Mouse (Mus musculus): ENCODE measurements around the gene Ang6. TPM values are rescaled to one million over a fixed set of nuclear protein-coding genes. Genes with fewer than 3 reads are reported as not detected.
"Not testable (repeated sequence)": the region's sequence is repeated elsewhere in the genome, so short reads cannot be mapped to it uniquely, and the experiment has no call there.

The Ang6 gene
- total RNA-seq (2021), result not detected
- long read RNA-seq, experiment 1, result 0 reads
- long read RNA-seq, experiment 2, result 0 reads

DNA sequence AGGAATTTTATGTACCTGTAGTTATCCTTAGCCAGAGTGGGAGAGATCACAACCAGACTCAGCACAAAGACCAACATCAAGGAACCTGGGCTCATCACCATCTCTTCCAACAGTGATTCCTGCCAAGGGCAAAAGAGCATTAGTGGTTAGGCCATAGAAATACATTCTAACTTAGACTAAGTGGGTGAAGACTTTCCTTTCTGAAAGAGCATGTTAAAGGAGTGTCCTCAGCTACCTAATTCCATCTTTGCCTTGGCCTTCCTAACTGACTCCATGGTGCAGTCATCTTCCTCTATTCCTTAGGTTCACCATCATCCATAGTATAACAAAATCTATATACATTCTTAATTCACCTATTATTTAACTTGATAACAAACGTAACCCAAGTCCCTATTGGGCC, at the start of gene Ang6:
Ang6 (minus strand) TSS at position 101 of the 400 bp plus-strand sequence.
- intact Hi-C loops (cut with DNase I), result no loop called here
- no peak for DNase-seq (ENCODE audit: low spot score in 2 of 2)

- intact Hi-C loops (cut with DNase I); DNase-seq (ENCODE audit: low spot score in 2 of 2): not testable (repeated sequence)
Measured at GRCm38 (mm10) chr14:44046567-44046966, 44.5 kb upstream of the Ang6 start.

- DNase-seq (ENCODE audit: low spot score in 2 of 2); intact Hi-C loops (cut with DNase I): not testable (repeated sequence)
Measured at GRCm38 (mm10) chr14:44031828-44032227, 29.8 kb upstream of the Ang6 start.

DNA sequence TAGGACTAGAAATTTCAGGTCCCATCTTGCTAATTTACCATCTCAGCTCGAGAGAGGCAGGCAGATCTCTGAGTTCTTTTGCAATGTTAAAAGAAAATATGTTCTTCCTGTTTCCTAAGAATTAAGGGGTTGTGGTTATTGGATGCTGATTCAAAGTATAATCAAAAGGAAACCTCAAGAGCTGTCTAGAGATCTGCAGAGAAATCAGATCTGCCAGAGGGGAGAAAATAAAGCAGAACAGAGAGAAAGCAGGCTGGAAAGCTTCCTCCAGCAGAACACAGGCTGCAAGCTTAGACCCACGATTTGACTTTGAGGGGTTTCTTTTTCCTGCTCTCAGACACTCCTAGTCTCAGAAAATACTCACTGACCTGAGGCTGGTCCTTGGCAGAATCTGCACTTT, 7.6 kb upstream of the Ang6 start:
- DNase-seq (ENCODE audit: low spot score in 2 of 2); intact Hi-C loops (cut with DNase I): not testable (repeated sequence)

GRCm38 (mm10) chr14:44008021-44008420, 6.0 kb upstream of the Ang6 start:
- intact Hi-C loops (cut with DNase I); DNase-seq (ENCODE audit: low spot score in 2 of 2): not testable (repeated sequence)

GRCm38 (mm10) chr14:44001600-44001999, 469 bp downstream of the Ang6 start:
- no peak for DNase-seq (ENCODE audit: low spot score in 2 of 2)
- intact Hi-C loops (cut with DNase I), result no loop called here

DNA sequence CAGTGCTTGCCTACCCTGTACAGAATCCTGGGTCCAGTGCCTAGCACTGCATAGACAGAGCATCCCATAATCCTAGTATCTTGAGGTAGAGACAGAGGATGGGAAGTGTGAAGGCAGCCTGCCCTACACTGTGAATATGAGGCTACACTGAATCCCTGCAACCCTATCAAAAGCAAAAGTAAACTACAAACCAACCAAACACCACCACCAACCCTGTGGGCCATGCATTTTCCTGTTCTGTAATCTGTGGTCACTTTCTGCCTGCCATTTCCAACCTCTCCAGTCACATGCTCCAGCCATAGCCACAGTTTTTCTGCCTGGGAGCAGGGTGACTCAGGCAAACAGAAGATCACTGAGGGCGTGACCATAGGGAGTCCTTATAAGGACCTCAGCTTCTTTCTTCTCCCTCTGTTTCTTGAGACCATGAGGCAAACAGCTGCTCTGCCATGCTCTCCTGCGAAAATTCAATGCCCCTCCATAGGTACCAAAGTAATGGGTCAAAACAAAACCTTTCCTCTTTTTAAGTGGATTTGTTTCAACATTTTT, 3.5 kb downstream of the Ang6 start:
- DNase-seq (ENCODE audit: low spot score in 2 of 2); intact Hi-C loops (cut with DNase I): not testable (repeated sequence)

- peak; percentile 81 to 88 for DNase-seq (ENCODE audit: low spot score in 2 of 2)
- intact Hi-C loops (cut with DNase I), result not testable (repeated sequence)
Measured at GRCm38 (mm10) chr14:43987404-43987803, 14.7 kb downstream of the Ang6 start.

GRCm38 (mm10) chr14:43986147-43986546, 15.9 kb downstream of the Ang6 start:
- intact Hi-C loops (cut with DNase I), result no loop called here
- DNase-seq (ENCODE audit: low spot score in 2 of 2), result no peak

DNA sequence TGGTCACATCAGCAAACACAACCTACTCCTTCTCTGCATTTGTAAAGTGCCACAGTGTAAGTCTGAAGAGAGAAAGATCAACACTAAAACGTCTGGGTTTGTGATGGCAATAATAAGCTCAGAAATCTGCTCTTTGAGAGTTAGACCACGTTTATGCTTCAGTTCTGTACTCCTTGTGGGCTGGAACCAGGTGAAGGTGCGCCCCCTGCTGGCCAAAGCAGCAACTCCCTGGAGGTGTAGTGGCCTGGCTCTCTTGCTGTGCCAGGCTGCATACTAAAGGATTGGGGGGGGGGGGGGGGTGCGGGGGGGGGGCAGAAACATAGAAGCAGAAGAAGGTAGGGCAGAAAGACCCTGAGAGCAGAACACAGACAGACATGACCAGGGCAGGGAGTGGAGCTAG, 18.2 kb downstream of the Ang6 start:
- DNase-seq (ENCODE audit: low spot score in 2 of 2), result peak; percentile 40 to 56
- intact Hi-C loops (cut with DNase I), result no loop called here

- no peak for DNase-seq (ENCODE audit: low spot score in 2 of 2)
- intact Hi-C loops (cut with DNase I), result no loop called here
Measured at GRCm38 (mm10) chr14:43983454-43983853, 18.6 kb downstream of the Ang6 start.

GRCm38 (mm10) chr14:43956769-43957168, 45.3 kb downstream of the Ang6 start, which contains the start of gene Ang5:
Ang5 (plus strand) TSS chr14:43957069.
- DNase-seq (ENCODE audit: low spot score in 2 of 2); intact Hi-C loops (cut with DNase I): not testable (repeated sequence)

DNA sequence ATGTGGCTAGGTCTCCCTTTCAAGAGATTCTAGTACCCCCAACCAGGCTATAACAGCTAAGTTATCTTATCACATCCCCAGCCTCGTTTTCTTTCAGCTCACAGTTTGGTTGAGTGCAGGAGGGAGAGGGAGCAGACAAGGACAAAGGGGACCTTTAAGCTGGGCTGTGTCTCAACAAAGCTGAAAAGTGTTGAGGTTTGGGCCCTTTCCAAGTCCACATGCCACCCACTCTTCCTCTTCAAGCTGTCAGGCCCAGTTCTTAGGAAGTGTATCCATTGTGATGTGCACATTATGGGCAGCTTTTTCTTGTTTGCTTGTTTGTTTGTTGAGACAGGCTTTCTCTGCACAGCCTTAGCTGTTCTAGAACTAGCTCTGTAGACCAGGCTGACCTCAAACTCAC, 47.0 kb downstream of the Ang6 start:
- intact Hi-C loops (cut with DNase I), result not testable (repeated sequence)

DNA sequence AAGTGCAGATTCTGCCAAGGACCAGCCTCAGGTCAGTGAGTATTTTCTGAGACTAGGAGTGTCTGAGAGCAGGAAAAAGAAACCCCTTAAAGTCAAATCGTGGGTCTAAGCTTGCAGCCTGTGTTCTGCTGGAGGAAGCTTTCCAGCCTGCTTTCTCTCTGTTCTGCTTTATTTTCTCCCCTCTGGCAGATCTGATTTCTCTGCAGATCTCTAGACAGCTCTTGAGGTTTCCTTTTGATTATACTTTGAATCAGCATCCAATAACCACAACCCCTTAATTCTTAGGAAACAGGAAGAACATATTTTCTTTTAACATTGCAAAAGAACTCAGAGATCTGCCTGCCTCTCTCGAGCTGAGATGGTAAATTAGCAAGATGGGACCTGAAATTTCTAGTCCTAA, 48.7 kb downstream of the Ang6 start:
- intact Hi-C loops (cut with DNase I); DNase-seq (ENCODE audit: low spot score in 2 of 2): not testable (repeated sequence)

More for the DNA sequence above, 47.0 kb downstream of the Ang6 start:
- not testable (repeated sequence) for DNase-seq (ENCODE audit: low spot score in 2 of 2)

Other genes with a start within 250 kb of the Ang6 start
- not detected for gene Gm8180, start 217.5 kb downstream of the Ang6 start, total RNA-seq (2021)
- not detected for gene Ear1, start 126.8 kb downstream of the Ang6 start, total RNA-seq (2021)
- gene Ear10, start 78.7 kb downstream of the Ang6 start, total RNA-seq (2021), result not detected
- gene Gm8113, start 76.9 kb downstream of the Ang6 start, total RNA-seq (2021), result under 1 TPM in 1 of 2 experiments, not detected in 1; 0.17 TPM
- not detected for gene Ang5, start 45.2 kb downstream of the Ang6 start, total RNA-seq (2021)
- 1 to 10 TPM in 1 of 2 experiments, under 1 TPM in 1; 0.66 to 1.1 TPM for gene Ear2, start 100.4 kb upstream of the Ang6 start, total RNA-seq (2021)
- not detected for gene Gm3327, start 121.6 kb upstream of the Ang6 start, total RNA-seq (2021)
- gene Gm8212, start 195.4 kb upstream of the Ang6 start, total RNA-seq (2021), result not detected
- not detected for gene 4930503E14Rik, start 211.0 kb upstream of the Ang6 start, total RNA-seq (2021)

Measured in left cerebral cortex, postnatal 14 days (tissue).